Mouse (Mus musculus): ENCODE measurements at regions not wholly inside any gene's neighbourhood (a gene's known extent, or its start where the extent isn't known, plus 50 kb on each side); places are given as distances from the start of the nearest gene placed in this dataset.
A peak's percentile ranks its signal among the peaks of the same experiment; 100 is the strongest.

DNA sequence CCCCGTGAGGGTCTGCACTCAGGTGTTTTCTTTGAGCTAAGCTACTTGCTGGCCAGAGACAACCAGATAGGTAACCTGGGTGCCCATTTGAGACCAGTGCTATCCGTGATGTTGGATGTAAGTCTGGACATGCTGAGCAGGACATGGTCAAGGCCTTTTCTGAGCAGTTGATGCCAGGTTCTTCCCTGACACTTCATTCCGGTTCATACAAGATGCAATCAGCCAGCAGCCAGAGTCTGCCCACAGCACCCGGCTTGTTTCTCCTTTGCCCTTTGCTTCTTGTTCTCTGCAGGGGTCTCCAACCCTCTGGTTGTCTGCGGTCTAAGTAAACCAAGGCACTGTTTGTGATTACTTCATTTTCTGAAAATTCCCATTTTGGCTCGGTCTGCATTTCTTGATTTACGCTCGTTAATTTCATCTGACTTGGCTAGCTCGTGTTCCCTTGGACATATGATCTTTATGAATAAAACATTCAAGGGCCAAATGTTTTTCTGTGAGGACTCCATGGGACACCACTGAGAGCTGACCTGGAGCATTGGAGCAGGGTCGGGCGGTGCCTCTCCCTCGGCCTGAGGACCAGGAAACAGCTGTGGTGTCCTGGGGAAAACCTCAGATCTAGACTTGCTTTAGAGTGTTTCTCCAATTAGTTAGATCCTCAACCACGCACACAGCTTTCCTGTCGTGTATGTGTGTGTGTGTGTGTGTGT lies 61.8 kb upstream of the Serp2 start:
- no peak for ATAC-seq (ENCODE audit: low FRiP score, low TSS enrichment)
- Histone ChIP-seq H3K27ac (replicated peaks) (peak overlapping the region; percentile 45; the same call in 1 of the 2 replicates), H3K9ac (ENCODE audit: low read length) (no peak overlapping the region), H3K4me1 (replicated peaks; ENCODE audit: control insufficient read depth, insufficient read depth) (peaks cover 20% of the 10 kb centered on the region), H3K4me3 (ENCODE audit: low read depth, low read length) (no peak overlapping the region), H3K36me3 (ENCODE audit: control insufficient read depth, insufficient read depth, low read length) (no peaks in the 10 kb centered on the region), H3K27me3 (ENCODE audit: control insufficient read depth, insufficient read depth, low read length) (no peaks in the 10 kb centered on the region), H3K4me2 (replicated peaks; ENCODE audit: low read depth) (no peak overlapping the region), H3K9me3 (ENCODE audit: control insufficient read depth, low read length) (no peaks in the 10 kb centered on the region)
- DNase-seq (ENCODE audit: low spot score): no peak
- 54% methylated on average over 14 of the region's 14 CpGs for WGBS
- TF ChIP-seq EP300 (optimal IDR thresholded peaks at IDR 0.05): no peak
- no peak for TF ChIP-seq CTCF (IDR thresholded peaks at IDR 0.05; ENCODE audit: low read depth)

DNA sequence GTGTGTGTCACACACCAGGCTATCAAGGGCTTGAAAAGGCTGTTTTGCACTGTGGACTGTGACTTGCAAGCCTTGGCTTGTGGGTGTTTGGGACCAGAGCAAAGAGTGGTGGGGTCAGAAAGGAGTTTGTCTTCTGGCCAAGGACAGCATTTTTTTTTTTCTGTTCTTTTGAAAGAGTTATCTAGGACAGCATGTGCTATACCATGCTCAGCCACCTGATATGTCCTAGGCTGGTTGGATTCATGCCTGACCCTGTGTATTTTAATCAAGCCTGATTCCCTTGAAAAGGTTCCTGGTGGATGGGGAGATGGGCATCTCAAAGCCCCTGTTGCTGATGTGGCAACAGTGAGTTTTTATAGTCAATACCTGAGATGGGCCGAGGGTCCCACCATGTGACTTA lies 61.2 kb upstream of the Serp2 start:
- TF ChIP-seq EP300 (optimal IDR thresholded peaks at IDR 0.05) (no peak), CTCF (IDR thresholded peaks at IDR 0.05; ENCODE audit: low read depth) (no peak)
- DNase-seq (ENCODE audit: low spot score) (no peak), ATAC-seq (ENCODE audit: low FRiP score, low TSS enrichment) (no peak)
- Histone ChIP-seq H3K4me1 (replicated peaks; ENCODE audit: control insufficient read depth, insufficient read depth) (peaks cover 16% of the 10 kb centered on the region), H3K4me3 (ENCODE audit: low read depth, low read length) (no peak overlapping the region), H3K9me3 (ENCODE audit: control insufficient read depth, low read length) (no peaks in the 10 kb centered on the region), H3K9ac (ENCODE audit: low read length) (no peak overlapping the region), H3K27ac (replicated peaks) (peak overlapping the region; percentile 65), H3K27me3 (ENCODE audit: control insufficient read depth, insufficient read depth, low read length) (no peaks in the 10 kb centered on the region), H3K4me2 (replicated peaks; ENCODE audit: low read depth) (no peak overlapping the region), H3K36me3 (ENCODE audit: control insufficient read depth, insufficient read depth, low read length) (no peaks in the 10 kb centered on the region)
- whole genome bisulfite sequencing: 90% methylated on average over 1 of the region's 1 CpGs

DNA sequence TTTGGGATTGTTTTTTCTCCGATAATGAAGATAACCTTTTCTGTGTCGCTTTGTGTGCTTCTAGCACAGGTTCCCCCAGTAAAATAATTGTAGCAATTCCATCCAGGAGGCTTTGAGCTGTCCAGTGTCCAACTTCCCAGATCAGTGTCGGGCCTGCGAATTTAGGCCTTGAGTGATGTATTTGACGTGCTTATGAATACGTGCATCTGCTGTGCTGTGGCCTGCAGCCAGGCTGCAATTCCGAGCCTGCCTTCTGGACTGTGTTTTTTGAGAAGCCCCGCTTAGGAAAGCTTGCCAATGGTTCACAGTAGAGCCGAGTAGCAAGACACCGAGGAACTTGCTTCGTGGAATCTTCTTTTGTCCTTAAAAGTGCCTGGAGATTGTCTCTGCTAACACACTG lies 60.8 kb upstream of the Serp2 start:
- Histone ChIP-seq H3K9me3 (ENCODE audit: control insufficient read depth, low read length) (no peaks in the 10 kb centered on the region), H3K27ac (replicated peaks) (peak overlapping the region; percentile 65), H3K4me1 (replicated peaks; ENCODE audit: control insufficient read depth, insufficient read depth) (peaks cover 12% of the 10 kb centered on the region), H3K4me2 (replicated peaks; ENCODE audit: low read depth) (no peak overlapping the region), H3K27me3 (ENCODE audit: control insufficient read depth, insufficient read depth, low read length) (no peaks in the 10 kb centered on the region), H3K9ac (ENCODE audit: low read length) (no peak overlapping the region), H3K36me3 (ENCODE audit: control insufficient read depth, insufficient read depth, low read length) (no peaks in the 10 kb centered on the region), H3K4me3 (ENCODE audit: low read depth, low read length) (no peak overlapping the region)
- ATAC-seq (ENCODE audit: low FRiP score, low TSS enrichment): no peak; the same call in 1 of the 2 replicates
- no peak for DNase-seq (ENCODE audit: low spot score)
- TF ChIP-seq CTCF (IDR thresholded peaks at IDR 0.05; ENCODE audit: low read depth) (no peak), EP300 (optimal IDR thresholded peaks at IDR 0.05) (no peak)
- 48% methylated on average over 11 of the region's 11 CpGs for WGBS

DNA sequence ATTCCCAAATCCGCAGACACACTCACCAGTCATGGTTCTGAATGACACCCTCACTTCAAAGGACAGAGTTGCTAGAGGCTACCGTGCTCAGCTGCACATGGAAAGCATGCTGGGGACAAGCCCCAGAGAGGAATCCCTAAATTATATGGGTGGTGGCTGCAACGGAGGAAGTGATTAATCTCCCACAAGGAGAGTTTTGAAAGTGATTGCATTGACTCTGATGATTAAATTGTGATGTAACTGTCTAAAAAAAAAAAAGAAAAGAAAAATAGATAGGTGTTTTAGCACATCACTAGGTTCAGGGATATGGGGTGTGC lies 59.6 kb upstream of the Serp2 start:
- Histone ChIP-seq H3K36me3 (ENCODE audit: control insufficient read depth, insufficient read depth, low read length) (no peaks in the 10 kb centered on the region), H3K4me3 (ENCODE audit: low read depth, low read length) (no peak overlapping the region), H3K9ac (ENCODE audit: low read length) (no peak overlapping the region), H3K27me3 (ENCODE audit: control insufficient read depth, insufficient read depth, low read length) (no peaks in the 10 kb centered on the region), H3K4me1 (replicated peaks; ENCODE audit: control insufficient read depth, insufficient read depth) (peaks cover 10% of the 10 kb centered on the region), H3K4me2 (replicated peaks; ENCODE audit: low read depth) (no peak overlapping the region), H3K9me3 (ENCODE audit: control insufficient read depth, low read length) (no peaks in the 10 kb centered on the region), H3K27ac (replicated peaks) (no peak overlapping the region)
- DNase-seq (ENCODE audit: low spot score): no peak
- TF ChIP-seq EP300 (optimal IDR thresholded peaks at IDR 0.05) (no peak), CTCF (IDR thresholded peaks at IDR 0.05; ENCODE audit: low read depth) (no peak)
- no peak for ATAC-seq (ENCODE audit: low FRiP score, low TSS enrichment)
- WGBS: 33% methylated on average over 3 of the region's 3 CpGs

DNA sequence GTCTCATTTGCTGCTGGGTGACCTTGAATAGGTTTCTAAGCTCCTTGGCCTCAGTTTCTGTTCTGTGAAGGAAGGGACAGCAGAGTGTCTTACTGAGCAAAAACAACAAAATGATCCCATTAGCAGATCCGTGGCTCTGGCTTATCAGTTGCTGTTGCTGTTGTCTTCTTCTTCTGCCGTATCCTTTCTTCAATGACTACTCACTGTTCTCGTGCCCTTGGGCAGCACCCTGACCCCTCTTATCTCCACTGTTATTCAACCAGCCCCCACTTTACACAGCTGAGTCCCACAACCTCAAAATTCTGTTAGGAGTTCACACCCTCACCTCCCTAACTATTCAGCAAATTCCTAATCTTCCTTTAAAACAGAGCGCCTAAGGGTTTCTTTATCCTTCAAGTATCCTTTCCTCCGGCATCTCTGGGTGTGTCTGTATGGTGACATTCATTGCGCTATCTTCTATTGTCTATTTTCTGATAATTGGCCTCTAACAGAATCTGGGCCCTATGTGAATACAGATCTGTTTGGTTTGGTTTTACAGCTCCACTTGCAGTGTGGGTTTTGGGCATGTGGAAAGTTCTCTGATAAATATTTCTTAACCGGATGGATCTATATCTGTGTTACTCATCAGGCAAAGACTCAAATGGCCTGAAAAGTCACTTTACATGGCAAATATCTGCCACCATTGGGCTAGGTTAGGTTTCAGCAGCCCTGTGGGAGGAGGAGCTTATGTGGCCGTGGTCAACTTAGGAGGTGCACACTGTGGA lies 59.1 kb upstream of the Serp2 start:
- Histone ChIP-seq H3K4me3 (ENCODE audit: low read depth, low read length) (no peak overlapping the region), H3K27me3 (ENCODE audit: control insufficient read depth, insufficient read depth, low read length) (no peaks in the 10 kb centered on the region), H3K36me3 (ENCODE audit: control insufficient read depth, insufficient read depth, low read length) (no peaks in the 10 kb centered on the region), H3K9ac (ENCODE audit: low read length) (no peak overlapping the region), H3K4me2 (replicated peaks; ENCODE audit: low read depth) (no peak overlapping the region), H3K27ac (replicated peaks) (0 out of 2 replicates have a peak overlapping the region, but pooled peaks have one; percentile 18), H3K4me1 (replicated peaks; ENCODE audit: control insufficient read depth, insufficient read depth) (peaks cover 10% of the 10 kb centered on the region), H3K9me3 (ENCODE audit: control insufficient read depth, low read length) (no peaks in the 10 kb centered on the region)
- WGBS: 62% methylated on average over 8 of the region's 8 CpGs
- no peak for ATAC-seq (ENCODE audit: low FRiP score, low TSS enrichment)
- DNase-seq (ENCODE audit: low spot score): no peak
- TF ChIP-seq CTCF (IDR thresholded peaks at IDR 0.05; ENCODE audit: low read depth) (no peak), EP300 (optimal IDR thresholded peaks at IDR 0.05) (no peak)

DNA sequence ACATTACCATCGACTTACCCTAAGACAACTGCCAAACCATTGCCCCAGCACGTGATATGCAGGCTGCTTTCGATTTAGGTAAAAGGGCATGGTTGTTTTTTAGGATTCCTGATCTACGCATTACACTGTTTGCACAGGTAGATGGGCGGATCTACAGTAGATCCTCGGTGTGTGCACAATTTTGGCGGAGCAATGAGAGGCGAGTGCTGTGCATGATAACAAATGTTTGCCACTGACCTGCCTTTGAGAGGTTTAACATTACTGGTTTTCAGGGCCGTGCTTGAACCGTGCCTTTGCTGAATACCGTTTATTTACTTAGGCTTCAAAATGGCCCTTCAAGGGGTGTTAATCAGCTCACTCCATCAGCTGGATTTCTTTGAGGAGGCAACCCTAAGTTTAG lies 58.5 kb upstream of the Serp2 start:
- Histone ChIP-seq H3K4me3 (ENCODE audit: low read depth, low read length) (no peak overlapping the region), H3K4me1 (replicated peaks; ENCODE audit: control insufficient read depth, insufficient read depth) (peaks cover 10% of the 10 kb centered on the region), H3K9me3 (ENCODE audit: control insufficient read depth, low read length) (no peaks in the 10 kb centered on the region), H3K4me2 (replicated peaks; ENCODE audit: low read depth) (no peak overlapping the region), H3K27ac (replicated peaks) (0 out of 2 replicates have a peak overlapping the region, but pooled peaks have one; percentile 18), H3K27me3 (ENCODE audit: control insufficient read depth, insufficient read depth, low read length) (no peaks in the 10 kb centered on the region), H3K36me3 (ENCODE audit: control insufficient read depth, insufficient read depth, low read length) (no peaks in the 10 kb centered on the region), H3K9ac (ENCODE audit: low read length) (no peak overlapping the region)
- ATAC-seq (ENCODE audit: low FRiP score, low TSS enrichment) (0 out of 2 replicates have a peak, but pooled peaks have one; percentile 36), DNase-seq (ENCODE audit: low spot score) (no peak)
- WGBS: 47% methylated on average over 11 of the region's 11 CpGs
- TF ChIP-seq CTCF (IDR thresholded peaks at IDR 0.05; ENCODE audit: low read depth) (no peak), EP300 (optimal IDR thresholded peaks at IDR 0.05) (no peak)

All from stomach, postnatal 0 days (tissue).